Mouse (Mus musculus) lung, adult 2 months (tissue): ENCODE results near the gene Akr1b10.
"Not testable (repeated sequence)": the region's sequence is repeated elsewhere in the genome, so short reads cannot be mapped to it uniquely, and the experiment has no call there.

ENCODE experiments used
- CTCF ChIP-seq: fragments of 200-500 bp; IDR thresholded peaks from 2 replicates; pipeline ENCODE4 v1.5.1; 2011; ENCODE audit warnings: mild to moderate bottlenecking, low read length, control low read depth; ENCODE audit not compliant: insufficient read depth
- POLR2A ChIP-seq: fragments of 200-500 bp; IDR thresholded peaks from 2 replicates; pipeline ENCODE4 v1.6.1; 2011; ENCODE audit warnings: low read depth, mild to moderate bottlenecking, control low read depth, low read length, borderline replicate concordance; ENCODE audit errors: extremely low read depth

- not testable (repeated sequence) for TF ChIP-seq CTCF, POLR2A
Measured at GRCm38 (mm10) chr6:34375888-34376287, 8.1 kb upstream of the Akr1b10 start.
